ENCODE assay signal across 9 mouse cellular contexts in the genomic region with DNA sequence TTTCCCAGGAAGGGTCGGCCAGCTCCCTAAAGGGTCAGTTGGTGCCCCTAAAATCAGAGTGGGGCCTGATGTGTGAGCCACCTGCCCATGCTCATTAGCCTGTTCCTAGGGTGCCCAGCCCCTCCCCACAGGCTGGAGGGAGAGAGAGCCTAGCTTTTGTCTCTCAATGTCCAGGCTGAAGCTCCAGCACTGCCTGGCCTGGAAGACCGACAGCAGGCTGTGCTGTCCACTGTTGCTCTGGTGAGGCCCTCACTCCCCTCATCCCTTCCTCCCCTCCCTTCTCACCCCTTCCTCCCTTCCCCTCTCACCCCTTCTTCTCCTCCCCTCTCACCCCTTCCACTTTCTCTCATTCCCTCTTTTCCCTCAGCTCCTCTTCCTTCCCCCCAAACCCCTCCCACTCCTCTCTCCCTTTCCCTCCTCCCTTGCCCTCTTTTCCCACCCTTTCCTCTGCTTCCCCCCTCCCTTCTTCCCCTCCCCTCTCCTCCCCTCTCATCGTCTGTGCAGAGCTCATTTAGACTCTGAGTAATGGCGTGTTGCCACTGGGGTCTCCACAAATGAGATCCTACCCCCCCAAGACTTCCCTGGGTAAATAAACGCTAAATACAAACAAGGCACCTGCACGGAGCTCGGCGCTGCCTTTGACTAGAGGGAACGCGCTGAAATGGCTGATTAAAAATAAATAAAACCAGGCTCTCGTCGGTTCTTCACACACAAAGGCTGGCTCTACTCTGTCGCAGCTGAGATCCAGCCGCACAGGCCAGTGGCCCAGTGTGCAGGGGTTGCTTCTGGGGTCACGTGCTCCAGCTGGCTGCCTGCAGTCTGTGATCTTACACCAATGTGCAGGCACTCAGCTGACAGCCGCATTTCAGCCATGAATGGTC. TPM values are rescaled to one million over a fixed set of nuclear protein-coding genes. Genes with fewer than 3 reads are reported as not detected.
DNase-seq lines count a peak whose midpoint lies in the region; ATAC-seq lines count a peak whose summit lies in the region.
"Had no signal": no experiment of that assay in that cellular context is flagged by ENCODE, and none has a peak within 500 bp of the region (broad histone marks: within the 10 kb centered on the region; RNA-seq: fewer than 3 reads in every experiment).

No protein-coding gene starts in this region.

- WGBS in heart, embryonic 11.5 days (ENCODE audit: insufficient replicate concordance): 35% methylated on average over 16 of the region's 16 CpGs
- WGBS in hindbrain, embryonic 14.5 days: 6% methylated on average over 16 of the region's 16 CpGs
- 5% methylated on average over 16 of the region's 16 CpGs for WGBS in midbrain, embryonic 14.5 days

- no peak overlapping the region for H3K27ac ChIP-seq in heart, embryonic 11.5 days (ENCODE audit: low read depth, low read length)
- peak overlapping the region; percentile 89 for H3K27ac ChIP-seq in hindbrain, embryonic 14.5 days
- H3K27ac ChIP-seq in midbrain, embryonic 14.5 days (replicated peaks; ENCODE audit: low read depth, low read length): peak overlapping the region; percentile 96

- H3K9me3 ChIP-seq in heart, embryonic 11.5 days (replicated peaks; ENCODE audit: control insufficient read depth, low read length): no peaks in the 10 kb centered on the region
- H3K9me3 ChIP-seq in hindbrain, embryonic 14.5 days (ENCODE audit: control insufficient read depth, low read length): no peaks in the 10 kb centered on the region
- no peaks in the 10 kb centered on the region for H3K9me3 ChIP-seq in midbrain, embryonic 14.5 days (ENCODE audit: control insufficient read depth, low read length)

- H3K36me3 ChIP-seq in heart, embryonic 11.5 days (ENCODE audit: control insufficient read depth, insufficient read depth, low read length): no peaks in the 10 kb centered on the region
- no peaks in the 10 kb centered on the region for H3K36me3 ChIP-seq in hindbrain, embryonic 14.5 days (replicated peaks; ENCODE audit: control insufficient read depth, insufficient read depth)
- no peaks in the 10 kb centered on the region for H3K36me3 ChIP-seq in midbrain, embryonic 14.5 days (ENCODE audit: control insufficient read depth, insufficient read depth, low read length)

- H3K9ac ChIP-seq in heart, embryonic 11.5 days (ENCODE audit: low read depth, low read length): no peak overlapping the region
- peak overlapping the region; percentile 24 for H3K9ac ChIP-seq in hindbrain, embryonic 14.5 days
- H3K9ac ChIP-seq in midbrain, embryonic 14.5 days (replicated peaks; ENCODE audit: low read length): peak overlapping the region; percentile 42; the same call in 1 of the 2 replicates

- H3K27me3 ChIP-seq in heart, embryonic 11.5 days (ENCODE audit: control insufficient read depth, insufficient read depth, low read length): peaks cover 14% of the 10 kb centered on the region
- no peaks in the 10 kb centered on the region for H3K27me3 ChIP-seq in hindbrain, embryonic 14.5 days (ENCODE audit: control insufficient read depth, insufficient read depth, low read length)
- no peaks in the 10 kb centered on the region for H3K27me3 ChIP-seq in midbrain, embryonic 14.5 days (ENCODE audit: control insufficient read depth, insufficient read depth, low read length)

- H3K4me3 ChIP-seq in heart, embryonic 11.5 days (ENCODE audit: low read depth, low read length): no peak overlapping the region
- H3K4me3 ChIP-seq in hindbrain, embryonic 14.5 days (replicated peaks; ENCODE audit: low read length): no peak overlapping the region
- peak overlapping the region; percentile 9; the same call in 1 of the 2 replicates for H3K4me3 ChIP-seq in midbrain, embryonic 14.5 days (replicated peaks; ENCODE audit: low read depth, low read length)

- ATAC-seq in heart, embryonic 11.5 days (replicated peaks; ENCODE audit: insufficient number of reproducible peaks, low FRiP score, low TSS enrichment): no peak
- ATAC-seq in hindbrain, embryonic 14.5 days (ENCODE audit: low FRiP score): peak; percentile 91
- ATAC-seq in midbrain, embryonic 14.5 days (ENCODE audit: low FRiP score, low TSS enrichment): peak; percentile 91

- H3K4me1 ChIP-seq in heart, embryonic 11.5 days (ENCODE audit: control insufficient read depth, insufficient read depth, low read length): no peaks in the 10 kb centered on the region
- peaks cover 31% of the 10 kb centered on the region for H3K4me1 ChIP-seq in hindbrain, embryonic 14.5 days (replicated peaks; ENCODE audit: control insufficient read depth, insufficient read depth, low read length)
- peaks cover 52% of the 10 kb centered on the region for H3K4me1 ChIP-seq in midbrain, embryonic 14.5 days (ENCODE audit: control insufficient read depth, insufficient read depth, low read length)

- peak; percentile 99 for DNase-seq in heart, adult 11 months
- DNase-seq in gastrocnemius, adult 8-10 months (ENCODE audit: low spot score in 2 of 2): peak; percentile 20 to 54
- DNase-seq in hindbrain, embryonic 14.5 days (ENCODE audit: low spot score): peak; percentile 74
- peak; percentile 54 to 59 for DNase-seq in layer of hippocampus, postnatal 14 days (ENCODE audit: low spot score in 2 of 2)
- DNase-seq in midbrain, embryonic 14.5 days: peak; percentile 84
- peak; percentile 49 for DNase-seq in thymus, postnatal 25 days
- no peak for DNase-seq in spleen, postnatal 14 days (ENCODE audit: low spot score in 2 of 2)

- H3K4me2 ChIP-seq in heart, embryonic 11.5 days: no peak overlapping the region
- peak overlapping the region; percentile 33 for H3K4me2 ChIP-seq in hindbrain, embryonic 14.5 days (replicated peaks)
- H3K4me2 ChIP-seq in midbrain, embryonic 14.5 days (ENCODE audit: low read length): peak overlapping the region; percentile 36

RNA-seq across cellular contexts. Expression of gene Gm11733, which starts 13.3 kb away (rescaled TPM):
- polyA plus RNA-seq in heart, embryonic 11.5 days (2014; fragmentation: Nextera tagmentation; extraction: Ambion mirVana): 0.13 TPM in 1 of 2 replicates, not detected in the other
- not detected for total RNA-seq in gastrocnemius, adult 8-10 months (2022)
- not detected in 2 replicates for polyA plus RNA-seq in hindbrain, embryonic 14.5 days (2014; fragmentation: Nextera tagmentation; extraction: Ambion mirVana)
- total RNA-seq in layer of hippocampus, postnatal 14 days (2021): not detected
- 0.12 TPM in 1 of 2 replicates, not detected in the other for polyA plus RNA-seq in midbrain, embryonic 14.5 days (2014; fragmentation: Nextera tagmentation; extraction: Ambion mirVana)
- polyA plus RNA-seq: liver, embryonic 16.5 days had no signal

Comparison
In these comparisons a context has a peak if more than half of its experiments do, and no peak if none do; other contexts are left out.
1. DNase-seq: peak in heart, adult 11 months (single experiment), gastrocnemius, adult 8-10 months (2 of 2), hindbrain, embryonic 14.5 days (single experiment), layer of hippocampus, postnatal 14 days (2 of 2), midbrain, embryonic 14.5 days (single experiment) and thymus, postnatal 25 days (single experiment); none in spleen, postnatal 14 days (0 of 2).